Mouse (Mus musculus) neural tube, embryonic 10.5 days (tissue): ENCODE results near the gene Clns1a.
A peak's percentile ranks its signal among the peaks of the same experiment; 100 is the strongest.

Experiments used
- DNase-seq: peaks from one replicate; pipeline ENCODE4 v3.0.0-alpha.2; 2017; ENCODE audit warnings: low spot score; ENCODE audit errors: extremely low spot score

Gene Clns1a

DNA sequence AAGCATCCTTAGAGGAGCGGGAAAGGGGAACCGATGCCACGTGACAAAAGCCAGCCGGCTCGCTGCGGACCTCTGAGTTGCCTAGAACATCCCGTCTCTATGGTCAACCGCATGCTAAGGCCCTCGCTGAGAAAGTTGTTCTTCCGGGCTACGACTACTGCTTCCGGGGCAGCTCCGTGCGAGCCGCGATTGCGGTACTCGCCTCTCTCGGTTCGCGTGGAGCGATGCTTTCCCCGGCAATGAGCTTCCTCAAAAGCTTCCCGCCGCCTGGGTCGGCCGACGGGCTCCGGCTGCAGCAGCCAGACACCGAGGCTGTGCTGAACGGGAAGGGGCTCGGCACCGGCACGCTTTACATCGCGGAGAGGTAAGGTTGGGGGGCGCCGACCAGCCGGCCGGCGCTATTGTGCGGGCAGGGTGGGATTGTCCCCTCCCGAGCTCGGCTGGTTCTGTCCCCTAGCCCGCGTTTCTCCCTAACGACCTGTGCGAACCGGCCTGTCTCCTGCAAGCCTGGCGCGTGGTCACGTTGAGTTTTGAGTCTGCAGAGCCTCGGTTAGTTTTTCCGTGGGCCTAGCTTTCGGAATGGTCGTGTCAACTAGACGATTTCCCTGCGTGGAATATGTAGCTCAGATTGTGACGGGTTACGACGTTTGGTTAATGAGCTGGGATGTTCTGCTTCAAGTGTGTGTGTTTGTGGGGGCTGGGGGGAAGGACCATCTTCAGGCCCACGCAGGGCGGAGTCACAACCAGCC lies at the start of gene Clns1a:
Clns1a (plus strand) TSS at position 129 of the 749 bp plus-strand sequence.
- DNase-seq: peak; percentile 90

DNA sequence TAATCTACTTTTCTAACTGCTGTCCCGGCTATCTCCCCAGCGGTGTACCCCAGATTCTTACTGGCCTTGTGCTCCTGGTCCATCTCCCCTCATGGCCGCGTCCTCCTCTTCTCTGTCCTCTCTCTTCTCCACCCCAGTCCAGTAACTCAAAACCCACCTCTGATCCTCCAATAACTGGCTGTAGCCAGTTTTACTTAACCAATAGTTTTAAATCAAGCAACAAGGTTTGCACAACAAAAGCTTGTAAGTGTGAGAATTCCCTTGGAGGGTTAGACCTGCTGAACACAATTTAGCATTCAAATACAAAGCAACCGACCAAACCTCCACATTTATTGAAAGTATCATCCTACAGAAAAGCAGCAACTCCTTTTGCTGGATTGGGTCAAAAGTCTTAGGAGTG lies 48.8 kb upstream of the Clns1a start:
- no peak for DNase-seq

DNA sequence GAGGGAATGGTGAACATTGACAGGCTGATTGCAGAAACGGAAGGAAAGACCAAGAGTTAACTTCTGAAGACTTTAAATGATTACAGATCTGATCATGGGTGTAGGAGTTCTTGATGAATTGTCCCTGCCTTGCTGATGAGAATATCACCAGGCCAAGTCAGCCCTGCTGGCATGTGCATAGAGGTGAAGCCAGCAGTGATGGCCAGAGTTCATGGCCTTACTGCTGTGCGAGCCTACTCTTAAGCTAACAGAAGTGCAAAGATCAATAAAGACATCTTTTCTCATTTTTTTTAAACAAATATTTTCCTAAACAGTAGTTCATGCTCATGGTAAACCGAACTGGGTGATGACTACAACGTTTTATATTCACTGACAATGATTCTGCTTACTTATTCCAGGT lies 45.7 kb upstream of the Clns1a start:
- DNase-seq: no peak

DNA sequence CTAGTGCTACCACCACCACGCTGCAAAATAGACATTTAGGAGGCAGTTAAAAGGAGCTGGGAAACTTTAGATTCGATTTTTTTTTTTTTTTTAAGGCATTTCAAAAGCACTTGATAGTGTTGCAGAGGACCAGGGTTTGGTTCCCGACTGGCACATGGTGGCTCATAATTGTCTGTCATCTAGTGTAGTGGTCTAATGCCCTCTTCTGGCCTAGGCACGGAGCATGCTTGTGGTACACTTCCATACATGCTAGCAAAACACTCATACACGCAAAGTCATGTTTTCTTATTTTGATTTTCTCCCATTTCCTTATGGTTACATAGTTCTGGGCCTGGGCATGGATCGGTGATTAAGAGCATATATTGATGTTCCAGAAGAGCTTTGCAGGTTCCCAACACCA lies 40.3 kb upstream of the Clns1a start:
- DNase-seq: no peak

DNA sequence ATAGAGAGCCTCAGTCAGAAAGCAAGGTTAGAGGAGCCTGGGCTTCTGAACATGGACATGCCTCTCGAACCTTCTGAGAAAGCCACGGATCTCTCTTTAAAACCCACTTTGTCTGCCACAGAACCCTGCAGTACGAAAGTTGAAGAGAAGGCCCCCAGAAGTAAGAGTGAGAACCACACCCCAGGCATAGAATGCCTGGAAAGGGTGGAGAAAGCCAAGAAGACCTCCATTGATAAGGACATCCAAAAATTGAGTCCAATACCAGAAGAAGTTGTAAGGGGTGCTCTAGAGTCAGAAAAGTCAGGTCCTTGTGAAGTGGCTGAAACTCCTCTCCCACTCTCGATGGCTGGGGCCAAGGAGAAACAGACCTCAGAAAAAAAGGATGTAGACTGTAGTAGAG lies 34.8 kb upstream of the Clns1a start:
- no peak for DNase-seq

DNA sequence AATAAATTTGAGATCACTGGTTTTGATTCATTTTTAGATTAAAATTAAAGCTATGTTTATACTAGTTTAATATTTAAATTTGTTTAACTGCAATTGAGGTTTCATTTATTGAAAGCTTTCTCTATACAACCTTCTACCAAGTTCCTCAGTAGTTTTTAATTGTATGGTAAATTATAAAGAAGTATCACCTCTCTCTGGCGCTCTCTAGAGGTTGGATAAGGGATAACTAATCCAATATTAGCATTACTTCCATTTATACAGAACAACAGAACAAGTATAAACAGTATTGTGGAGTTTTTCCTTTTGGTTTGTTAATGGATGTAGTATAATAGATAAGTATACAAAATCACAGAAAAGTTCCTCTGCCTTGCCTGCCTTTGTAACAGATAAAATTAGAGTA lies 17.2 kb upstream of the Clns1a start:
- DNase-seq: no peak

DNA sequence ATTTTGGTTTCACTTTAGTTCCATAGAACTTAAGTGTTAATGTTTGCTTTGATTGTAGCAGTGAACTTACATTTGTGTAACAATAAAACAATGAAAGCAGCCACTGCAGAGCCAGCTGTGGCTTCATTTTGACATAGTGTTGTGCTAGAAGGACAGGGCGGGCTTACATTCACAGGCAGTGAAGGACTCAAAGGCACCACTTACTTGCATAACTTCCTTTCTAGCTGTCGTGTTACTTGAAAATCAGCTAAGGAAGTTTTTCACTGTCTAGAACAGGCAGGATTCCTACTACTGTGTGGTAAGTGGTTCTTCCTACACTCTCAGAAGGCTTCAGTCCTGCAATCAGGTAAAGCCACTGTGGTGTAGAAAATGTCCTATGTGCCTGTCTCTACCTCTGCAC lies 8.6 kb upstream of the Clns1a start:
- no peak for DNase-seq

DNA sequence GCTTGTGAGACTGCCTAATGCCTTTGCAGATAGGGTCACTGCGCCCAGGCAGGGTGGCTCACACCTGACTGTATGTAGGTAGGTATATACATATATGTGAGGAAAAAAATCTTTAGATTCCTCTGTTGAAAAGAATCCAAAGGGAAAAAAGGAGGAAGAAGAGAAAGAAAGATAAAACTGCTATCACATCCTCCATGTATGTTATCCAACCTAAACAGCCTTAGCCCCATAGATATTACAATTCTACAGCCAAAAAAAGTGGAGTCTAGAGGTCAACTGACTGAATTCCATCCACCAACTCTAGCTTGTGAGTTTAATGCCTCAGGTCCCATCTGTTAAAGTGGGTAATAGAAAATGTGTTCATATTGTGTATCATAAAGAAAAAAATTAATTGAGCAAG lies 993 bp upstream of the Clns1a start:
- DNase-seq: no peak

DNA sequence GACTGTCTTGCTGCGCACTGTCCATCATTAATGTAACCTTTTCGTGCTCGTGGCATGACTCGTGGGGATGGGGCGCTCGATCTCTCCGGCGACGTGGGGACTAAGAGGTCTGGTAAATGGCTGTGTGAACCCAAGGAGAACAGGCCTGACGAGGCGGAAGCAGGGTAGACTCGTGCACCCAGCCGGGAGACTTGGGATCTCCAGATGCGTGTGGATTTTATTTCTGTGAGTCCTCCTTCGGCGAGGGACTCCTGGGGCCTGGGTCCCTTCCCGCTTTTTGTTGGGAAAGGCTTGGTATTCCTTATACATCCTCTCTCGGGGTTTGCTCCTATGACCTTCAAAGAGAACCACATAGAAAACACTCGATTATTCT lies 315 bp upstream of the Clns1a start:
- no peak for DNase-seq

DNA sequence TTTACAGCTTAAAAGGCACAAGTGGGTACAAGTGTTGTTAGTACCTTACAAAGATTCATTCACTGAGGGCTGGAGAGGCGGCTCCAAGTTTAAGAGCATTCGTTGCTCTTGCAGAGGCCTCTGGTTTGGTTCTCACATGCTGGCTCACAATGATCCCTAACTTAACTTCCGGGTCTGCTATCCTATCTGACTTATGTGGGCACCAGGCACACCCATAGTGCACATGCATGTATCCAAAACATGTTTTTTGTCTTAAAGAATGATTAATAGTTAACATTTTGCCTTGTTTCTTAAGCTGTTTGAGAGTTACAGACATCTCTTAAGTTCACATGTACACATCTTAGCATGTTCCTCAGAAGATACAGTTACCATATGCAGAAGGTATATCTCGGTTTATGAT lies 3.7 kb downstream of the Clns1a start:
- DNase-seq: no peak

DNA sequence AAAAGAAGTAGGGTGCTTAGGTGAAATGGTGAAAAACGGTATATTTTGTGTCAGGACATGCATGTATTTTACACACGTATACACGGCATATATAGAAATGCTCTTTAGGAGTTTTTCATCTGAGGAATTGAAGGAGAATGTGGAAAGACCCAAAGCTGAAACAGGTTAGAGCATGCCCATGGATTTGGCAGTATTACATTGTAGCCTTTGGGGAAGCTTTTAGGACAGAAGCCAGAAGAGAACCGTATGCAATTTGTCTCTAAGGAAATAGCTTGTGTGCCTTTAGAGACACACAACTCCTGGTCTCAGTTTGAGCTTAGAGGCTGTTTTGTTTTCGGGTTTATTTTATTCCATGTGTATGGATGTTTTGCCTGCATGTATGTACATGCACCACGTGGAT lies 4.7 kb downstream of the Clns1a start:
- DNase-seq: no peak

DNA sequence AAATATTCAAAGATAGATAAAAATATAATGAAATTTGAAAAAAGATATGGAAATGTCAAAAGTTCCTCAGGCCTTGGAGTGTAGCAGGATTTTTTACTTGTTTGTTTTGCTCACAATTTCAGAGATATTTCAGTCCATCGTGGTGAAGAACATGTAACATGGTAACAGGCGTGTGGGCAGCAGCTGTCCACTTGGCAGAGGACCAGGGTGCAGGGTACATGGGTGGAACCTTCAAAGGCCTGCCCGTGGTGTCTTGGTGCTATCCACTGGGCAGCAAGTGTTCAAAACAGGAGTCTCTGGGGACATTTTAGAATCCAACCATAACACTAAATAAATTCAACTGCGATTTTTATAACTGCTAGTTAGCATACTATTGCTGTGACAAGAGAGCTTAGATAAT lies 10.7 kb downstream of the Clns1a start:
- no peak for DNase-seq

DNA sequence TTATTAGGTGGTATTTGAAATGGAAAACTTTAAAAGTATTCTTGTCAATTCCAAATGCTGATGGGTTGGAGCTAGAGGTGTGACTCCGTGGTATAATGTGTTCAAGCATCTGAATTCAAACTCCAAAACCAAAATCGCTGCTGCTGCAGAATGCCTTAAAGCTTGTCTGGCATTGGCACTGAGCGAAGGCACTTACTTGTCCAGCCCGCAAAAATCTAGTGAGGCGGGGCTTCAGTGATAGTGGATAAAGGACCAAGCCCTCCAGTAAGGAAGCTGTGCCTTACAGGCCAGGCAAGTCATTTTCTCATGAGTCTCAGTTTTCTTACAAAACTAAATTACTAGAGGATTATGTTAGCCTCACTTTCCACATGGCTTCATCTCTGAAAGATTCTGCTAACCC lies 11.4 kb downstream of the Clns1a start:
- no peak for DNase-seq

DNA sequence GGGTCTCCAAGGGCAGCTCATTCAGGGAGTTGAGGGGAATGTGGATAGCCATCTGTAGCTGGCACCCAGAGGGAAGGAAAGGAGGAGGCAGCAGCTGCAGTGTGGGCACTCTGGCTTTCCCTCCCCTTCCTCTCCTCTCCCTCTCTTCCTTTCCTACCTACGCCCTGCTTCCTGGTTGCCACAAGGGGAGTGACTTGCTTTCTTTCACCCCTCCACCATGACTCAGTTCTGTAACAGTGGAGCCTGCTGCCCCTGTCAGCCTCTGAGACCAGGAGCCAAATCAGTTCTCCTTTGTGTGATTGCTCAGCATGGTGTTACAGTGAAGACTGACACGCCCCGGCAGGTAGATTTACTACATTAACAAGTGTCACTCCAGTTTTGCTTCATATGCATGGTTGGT lies 12.8 kb downstream of the Clns1a start:
- no peak for DNase-seq

DNA sequence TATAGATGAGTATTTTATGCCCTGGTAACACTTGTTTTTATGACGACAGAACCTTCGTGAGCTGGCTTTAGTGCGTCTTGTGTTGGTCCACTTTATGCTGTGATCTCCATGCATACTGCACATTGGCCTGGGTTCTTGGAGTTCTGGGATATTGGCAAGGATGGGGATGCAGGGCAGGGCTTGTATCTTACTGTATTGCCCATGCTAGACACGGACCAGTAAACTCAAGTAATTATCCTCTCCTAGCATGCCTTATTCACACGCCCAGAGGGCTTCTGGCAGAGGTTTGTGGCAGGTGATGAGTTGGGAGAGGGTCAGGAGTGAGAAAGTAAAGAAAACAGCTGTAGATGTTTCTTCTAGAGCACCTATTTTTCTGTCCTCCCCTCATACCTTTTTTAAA lies 18.2 kb downstream of the Clns1a start:
- no peak for DNase-seq

DNA sequence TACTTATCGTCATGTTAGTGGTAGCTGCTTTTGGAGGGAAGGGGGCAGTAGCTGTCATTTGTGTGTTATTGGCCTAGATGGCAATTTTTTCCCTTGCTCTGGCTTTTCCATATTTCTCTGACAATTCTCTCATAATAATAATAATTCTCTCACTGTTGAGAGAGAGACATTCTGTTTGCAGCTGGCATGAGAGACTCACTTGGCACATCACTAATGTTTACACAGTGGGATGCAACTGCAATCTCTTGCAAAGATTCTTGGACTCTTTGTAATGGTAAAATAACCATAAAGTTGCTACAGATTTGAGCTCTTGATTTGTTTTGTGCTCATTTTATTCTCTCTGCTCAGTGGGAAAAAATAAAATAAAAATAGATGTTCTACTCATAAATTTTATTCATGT lies 20.9 kb downstream of the Clns1a start:
- DNase-seq: no peak

DNA sequence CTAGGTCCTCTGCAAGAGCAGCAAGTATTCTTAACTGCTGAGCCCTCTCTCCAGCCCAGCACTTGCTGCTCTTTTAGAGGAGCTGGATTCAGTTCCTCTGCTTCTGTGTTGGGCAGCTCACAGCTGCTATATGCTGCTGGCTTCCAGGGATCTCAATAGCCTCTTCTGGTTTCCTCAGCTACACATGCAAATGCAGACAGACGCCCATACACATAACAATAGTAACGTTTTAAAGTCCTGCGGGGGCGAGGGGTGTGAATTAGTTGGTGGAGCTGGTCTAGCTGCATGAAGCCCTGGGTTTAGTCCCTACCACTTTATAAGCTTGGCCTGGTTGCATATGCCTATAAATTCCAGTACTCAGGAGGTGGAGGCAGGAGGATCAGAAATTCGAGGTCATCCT lies 22.6 kb downstream of the Clns1a start:
- DNase-seq: no peak

DNA sequence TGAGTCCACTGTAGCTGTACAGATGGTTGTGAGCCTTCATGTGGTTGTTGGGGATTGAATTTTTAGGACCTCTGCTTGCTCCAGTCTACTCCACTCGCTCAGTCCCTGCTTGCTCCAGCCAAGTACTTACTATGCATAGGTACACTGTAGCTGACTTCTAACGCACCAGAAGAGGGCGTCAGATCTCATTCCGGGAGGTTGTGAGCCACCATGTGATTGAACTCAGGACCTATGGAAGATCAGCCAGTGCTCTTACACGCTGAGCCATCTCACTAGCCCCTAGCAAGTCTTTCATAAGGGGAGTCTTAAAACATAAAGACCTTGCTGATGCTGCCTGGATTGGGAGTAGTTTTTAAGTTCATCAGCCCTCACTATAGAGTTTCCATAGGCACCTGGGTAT lies 23.7 kb downstream of the Clns1a start:
- no peak for DNase-seq

DNA sequence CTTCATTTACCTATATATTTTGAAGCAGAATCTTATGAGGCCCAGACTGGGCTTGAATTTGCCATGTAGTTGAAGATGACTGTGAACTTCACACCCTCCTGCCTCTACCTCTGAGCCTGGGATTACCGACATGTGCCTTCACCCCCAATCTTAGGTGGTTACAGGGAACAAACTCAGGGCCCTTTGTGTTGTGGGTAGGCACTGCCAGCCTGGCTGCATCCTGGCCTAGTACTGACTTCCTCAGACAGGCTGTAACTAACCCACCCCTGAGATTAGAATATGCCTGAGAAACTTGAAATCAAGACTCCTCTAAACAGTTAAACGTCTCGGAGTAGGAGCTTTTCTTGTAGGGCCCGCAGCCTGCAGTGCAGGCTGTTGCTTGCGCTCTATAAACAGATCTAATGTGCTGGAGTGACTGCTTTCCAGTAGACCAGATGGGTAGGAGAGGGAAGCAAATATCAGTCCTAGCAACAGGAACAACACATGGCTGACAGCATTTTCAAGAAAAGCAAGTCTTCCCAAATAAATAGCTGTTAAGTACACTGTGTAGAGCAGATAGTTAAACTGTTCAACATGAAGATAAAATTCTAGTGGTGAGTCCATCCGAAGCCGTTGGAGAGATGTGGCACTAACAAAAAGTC lies 26.0 kb downstream of the Clns1a start:
- DNase-seq: no peak

DNA sequence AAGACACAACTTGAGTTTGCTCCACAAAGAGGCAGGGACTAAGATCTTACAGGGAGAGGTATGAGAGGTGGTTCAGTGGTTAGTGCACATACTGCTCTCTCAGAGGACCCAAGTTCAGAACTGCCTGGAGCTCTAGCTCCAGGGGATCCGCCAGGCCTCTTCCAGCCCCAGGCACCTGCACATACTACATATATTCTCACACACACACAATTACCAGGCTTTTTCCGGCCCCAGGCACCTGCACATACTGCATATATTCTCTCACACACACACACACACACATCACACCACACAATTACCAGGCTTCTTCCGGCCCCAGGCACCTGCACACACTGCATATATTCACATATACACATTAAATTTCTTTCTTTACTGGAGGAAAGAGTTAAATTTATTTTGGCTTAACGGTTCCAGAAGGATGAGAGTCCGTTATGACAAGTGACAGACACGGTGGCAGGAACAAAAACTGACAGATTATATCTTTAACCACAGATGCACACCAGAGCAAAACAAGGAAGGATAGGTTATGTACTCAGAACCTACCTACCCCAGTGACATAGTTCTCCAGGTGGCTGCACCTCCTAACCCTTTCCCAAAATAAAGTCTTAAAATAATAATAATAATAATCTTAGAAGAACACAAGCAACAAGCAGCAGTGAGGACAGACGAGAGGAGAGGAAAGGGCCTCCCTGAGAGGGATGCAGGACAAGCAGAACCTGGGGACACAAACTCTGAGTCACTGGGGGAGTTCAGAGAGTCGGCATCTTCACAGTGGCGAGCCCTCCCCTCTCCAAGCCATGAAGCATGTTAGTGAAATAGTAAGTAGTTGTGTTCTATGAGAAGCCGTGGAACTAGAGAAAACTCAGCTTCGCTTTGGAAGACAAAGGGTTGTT lies 27.5 kb downstream of the Clns1a start:
- DNase-seq: no peak

DNA sequence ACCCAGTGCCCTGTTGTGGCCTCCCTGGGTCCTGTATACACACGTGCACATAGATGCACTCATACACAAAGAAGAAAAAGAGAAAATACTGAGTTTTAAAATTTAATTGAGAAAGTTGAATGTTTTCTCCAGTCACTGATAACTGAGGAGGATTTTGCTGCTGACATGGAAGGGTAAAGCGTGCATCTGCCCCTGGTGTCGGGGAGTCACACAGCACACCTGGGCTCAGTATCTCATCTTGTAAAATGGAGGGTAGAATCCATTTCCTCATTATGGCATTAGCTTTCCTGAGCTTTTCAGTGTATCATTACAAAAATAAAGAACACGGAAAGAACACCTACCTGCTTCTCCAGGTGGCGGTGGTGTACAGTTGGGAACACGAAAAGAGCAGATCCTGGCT lies 29.0 kb downstream of the Clns1a start:
- no peak for DNase-seq

DNA sequence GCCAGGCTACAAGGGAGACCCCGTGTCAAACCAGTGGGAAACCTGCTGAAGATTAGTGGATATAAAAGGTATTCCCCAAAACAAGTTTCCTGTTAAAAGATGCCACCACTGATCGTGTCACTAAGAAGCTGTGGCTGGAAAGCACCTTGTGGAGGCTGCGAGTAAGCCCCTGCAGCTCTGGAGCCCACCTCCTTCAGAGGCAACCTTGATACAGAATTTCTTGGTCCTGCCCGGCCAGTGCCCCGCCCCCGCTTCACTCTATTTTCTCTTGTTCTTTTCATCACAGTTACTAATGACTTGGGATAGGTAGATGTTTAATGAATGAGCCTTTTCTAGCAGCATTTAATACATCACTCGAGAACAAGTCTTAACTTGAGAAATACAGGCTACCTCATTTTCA lies 29.6 kb downstream of the Clns1a start:
- DNase-seq: no peak
